Mouse (Mus musculus) midbrain, embryonic 14.5 days (tissue): Measurements from ENCODE around the gene Usp9x. TPM values are rescaled to one million over a fixed set of nuclear protein-coding genes. Genes with fewer than 3 reads are reported as not detected.

ENCODE experiments used
- ATAC-seq: fragments of 200-750 bp; cut with Nextera tagmentation; 2 replicates; pipeline ENCODE4 v1.8.0; 2017; ENCODE audit warnings: moderate number of reproducible peaks, moderate library complexity; ENCODE audit not compliant: low FRiP score, low TSS enrichment
- DNase-seq: peaks from one replicate; pipeline ENCODE4 v3.0.0-alpha.2; 2015
- H3K27ac ChIP-seq: fragments of 300-500 bp; sonication (generic); replicated peaks from 2 replicates; pipeline ENCODE4 v1.5.1; 2014; ENCODE audit warnings: mild to moderate bottlenecking, low read depth, low read length, moderate library complexity
- H3K27me3 ChIP-seq: fragments of 300-500 bp; sonication (generic); 2 replicates; pipeline ENCODE4 v1.6.1; 2014; ENCODE audit warnings: low read length, control low read depth, mixed read lengths; ENCODE audit not compliant: control insufficient read depth, insufficient read depth
- H3K36me3 ChIP-seq: fragments of 300-500 bp; sonication (generic); 2 replicates; pipeline ENCODE4 v1.6.1; 2014; ENCODE audit warnings: low read length, control low read depth; ENCODE audit not compliant: control insufficient read depth, insufficient read depth
- H3K4me1 ChIP-seq: fragments of 300-500 bp; sonication (generic); 2 replicates; pipeline ENCODE4 v1.6.1; 2014; ENCODE audit warnings: mild to moderate bottlenecking, antibody characterized with exemption, low read length, control low read depth; ENCODE audit not compliant: control insufficient read depth, insufficient read depth
- H3K4me2 ChIP-seq: fragments of 300-500 bp; sonication (generic); 2 replicates; pipeline ENCODE4 v1.6.1; 2014; ENCODE audit warnings: mild to moderate bottlenecking, low read length, moderate library complexity
- H3K4me3 ChIP-seq: fragments of 300-500 bp; sonication (generic); replicated peaks from 2 replicates; pipeline ENCODE4 v1.5.1; 2014; ENCODE audit warnings: low read depth, low read length
- H3K9ac ChIP-seq: fragments of 300-500 bp; sonication (generic); replicated peaks from 2 replicates; pipeline ENCODE4 v1.6.1; 2014; ENCODE audit warnings: mild to moderate bottlenecking, low read length, moderate library complexity
- H3K9me3 ChIP-seq: fragments of 300-500 bp; sonication (generic); 2 replicates; pipeline ENCODE4 v1.6.1; 2016; ENCODE audit warnings: low read length, control low read depth, mixed read lengths; ENCODE audit not compliant: control insufficient read depth
- WGBS: fragments of 180-500 bp; shearing (Covaris S2); extraction: QIAGEN DNeasy Blood & Tissue Kit; methylation state at CpG from one replicate; pipeline ENCODE4 v1.1.7; 2014; 5-methylcytosine and 5-hydroxymethylcytosine counted together
- polyA plus RNA-seq: library from polyadenylated mRNA; unstranded; fragments of >200 nt; fragmentation: Nextera tagmentation; extraction: Ambion mirVana; gene quantifications from 2 replicates; pipeline ENCODE4 v1.2.1, GENCODE M21; 2014

The Usp9x gene
- polyA plus RNA-seq, 1 experiment from 2014 or later = 119 TPM

DNA sequence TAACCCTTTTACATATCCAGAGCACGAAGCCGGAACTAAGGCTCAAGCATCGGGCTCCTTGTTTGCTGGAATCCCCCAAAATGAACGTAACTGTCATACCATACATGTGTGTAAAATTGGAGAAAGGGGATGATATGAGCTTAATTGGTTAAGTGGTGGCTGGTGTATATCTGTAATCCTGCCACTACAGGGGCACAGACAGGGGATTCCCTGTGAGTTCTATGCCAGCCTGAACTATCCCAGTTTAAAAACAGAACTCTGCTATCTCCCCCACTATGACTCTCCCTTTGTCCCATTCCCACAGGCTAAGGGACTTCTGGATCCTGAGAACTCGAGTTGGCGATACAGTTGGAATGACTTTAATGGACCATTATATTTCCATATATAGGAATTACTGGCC is 137.1 kb downstream of the Usp9x start:
- WGBS = 34% methylated on average over 6 of the region's 6 CpGs
- no peaks in the 10 kb centered on the region for H3K9me3 ChIP-seq
- peak overlapping the region; percentile 49 for H3K4me2 ChIP-seq
- no peaks in the 10 kb centered on the region for H3K36me3 ChIP-seq
- H3K9ac ChIP-seq = peak overlapping the region; percentile 18; the same call in 1 of the 2 replicates
- DNase-seq (peak; percentile 31), ATAC-seq (peak; percentile 32)
- H3K27me3 ChIP-seq = no peaks in the 10 kb centered on the region
- H3K4me3 ChIP-seq = peak overlapping the region; percentile 20
- H3K4me1 ChIP-seq = no peaks in the 10 kb centered on the region
- H3K27ac ChIP-seq = peak overlapping the region; percentile 77

DNA sequence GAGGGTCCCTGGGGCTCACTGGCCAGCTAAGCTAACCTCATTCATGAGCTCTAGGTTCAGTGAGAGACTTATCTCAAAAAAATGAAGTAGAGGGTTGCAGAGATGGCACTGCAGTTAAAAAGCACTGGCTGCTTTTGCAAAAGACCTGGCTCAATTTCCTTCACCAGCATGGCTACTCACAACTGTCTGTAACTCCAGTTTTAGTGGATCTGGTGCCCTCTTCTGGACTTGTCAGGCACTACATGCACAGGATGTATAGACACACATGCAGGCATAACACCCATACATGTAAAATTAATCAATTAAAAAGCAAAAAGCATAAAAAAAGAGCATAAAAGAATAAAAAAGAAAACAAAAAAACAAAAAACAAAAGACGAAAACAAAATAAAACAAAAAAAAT is 143.0 kb downstream of the Usp9x start:
- Histone ChIP-seq H3K4me3 (no peak overlapping the region), H3K9ac (no peak overlapping the region), H3K4me1 (no peaks in the 10 kb centered on the region), H3K36me3 (no peaks in the 10 kb centered on the region), H3K27me3 (no peaks in the 10 kb centered on the region), H3K9me3 (no peaks in the 10 kb centered on the region), H3K27ac (no peak overlapping the region), H3K4me2 (no peak overlapping the region)
- WGBS = 59% methylated on average over 1 of the region's 1 CpGs
- ATAC-seq (no peak), DNase-seq (no peak)

Other genes starting within 250 kb of the Usp9x start
- gene Ddx3x, start 209.5 kb downstream of the Usp9x start, polyA plus RNA-seq = 116 and 142 TPM in 2 replicates